Mouse (Mus musculus): Measurements from ENCODE around the gene Amt.
"Not testable (repeated sequence)": the region's sequence is repeated elsewhere in the genome, so short reads cannot be mapped to it uniquely, and the experiment has no call there.

The Amt gene

DNA sequence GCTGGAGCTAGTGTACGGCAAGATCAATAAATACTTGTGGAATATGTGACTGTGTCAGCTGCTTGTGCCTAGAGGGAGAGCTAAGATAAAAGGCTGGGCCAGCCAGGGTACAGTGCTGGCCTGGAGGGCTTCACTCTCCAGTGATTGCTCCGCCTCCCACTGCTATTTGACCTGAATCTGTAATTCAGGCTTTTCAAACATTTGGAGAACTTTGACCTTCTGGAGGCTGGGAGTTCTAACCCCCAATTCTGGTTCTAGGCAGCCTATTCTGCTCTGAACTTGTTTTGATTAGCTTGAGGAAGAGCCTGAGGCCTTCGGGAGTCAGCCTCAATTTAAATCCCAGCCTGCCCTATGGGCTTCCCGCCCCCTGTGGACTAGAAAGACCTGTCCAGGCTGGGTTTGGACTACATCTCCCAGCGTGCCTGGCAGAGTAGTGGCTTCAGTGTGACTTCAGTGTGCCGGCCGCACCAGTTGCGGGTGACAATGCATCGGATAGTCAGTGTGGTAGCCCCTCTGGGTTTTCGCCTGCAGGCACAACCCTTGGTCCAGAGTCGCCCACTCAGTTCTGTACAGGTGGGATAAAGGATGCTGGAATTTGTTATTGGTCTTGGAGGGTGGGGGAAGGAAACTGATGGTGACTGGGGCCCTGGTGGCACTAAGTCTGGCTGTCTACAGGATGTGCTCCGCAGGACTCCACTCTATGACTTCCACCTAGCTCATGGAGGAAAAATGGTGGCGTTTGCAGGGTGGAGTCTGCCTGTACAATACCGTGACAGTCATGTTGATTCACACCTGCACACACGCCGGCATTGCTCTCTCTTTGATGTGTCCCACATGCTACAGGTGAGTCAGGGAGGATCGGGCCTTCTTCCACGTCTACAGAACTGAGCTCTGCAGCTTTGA is at the start of gene Amt:
Gene Amt (plus strand): TSS at position 401 of the 903 bp plus-strand sequence.
- peak; percentile 54 for DNase-seq

DNA sequence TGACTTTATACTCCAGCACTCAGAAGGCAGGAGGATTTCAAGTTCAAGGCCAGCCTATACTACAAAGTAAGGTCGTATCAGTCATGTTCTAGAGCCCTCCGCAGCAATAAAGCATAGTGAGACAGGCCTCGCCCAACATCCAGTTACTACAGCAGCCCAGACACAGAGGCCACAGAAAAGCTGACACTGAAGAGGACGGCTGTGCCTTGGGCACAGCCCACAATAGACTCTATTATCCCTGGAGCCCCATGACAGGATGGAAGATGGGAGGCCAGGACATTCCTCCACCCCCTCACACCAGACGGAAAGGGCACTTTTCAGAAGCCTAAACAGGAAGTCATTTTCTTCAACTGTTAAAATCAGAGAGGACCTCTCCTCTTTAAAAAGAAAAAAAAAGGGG is 47.7 kb upstream of the Amt start:
- no peak for DNase-seq

DNA sequence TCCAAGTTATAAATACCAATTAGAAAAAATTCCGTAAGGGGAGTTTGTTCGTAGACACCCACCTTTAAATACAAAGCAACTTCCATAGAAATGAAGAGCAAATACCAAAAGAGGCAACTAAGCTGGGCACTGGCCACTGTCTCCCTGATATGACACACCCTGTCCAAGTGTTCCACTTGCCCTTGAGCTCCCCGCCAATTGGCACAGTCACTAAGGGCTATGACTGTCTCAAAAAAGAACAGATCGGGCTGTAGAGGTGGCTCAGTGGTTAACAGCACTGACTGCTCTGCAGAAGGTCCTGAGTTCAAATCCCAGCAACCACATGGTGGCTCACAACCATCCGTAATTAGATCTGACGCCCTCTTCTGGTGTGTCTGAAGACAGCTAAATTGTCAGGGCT is 44.8 kb upstream of the Amt start:
- no peak for DNase-seq

DNA sequence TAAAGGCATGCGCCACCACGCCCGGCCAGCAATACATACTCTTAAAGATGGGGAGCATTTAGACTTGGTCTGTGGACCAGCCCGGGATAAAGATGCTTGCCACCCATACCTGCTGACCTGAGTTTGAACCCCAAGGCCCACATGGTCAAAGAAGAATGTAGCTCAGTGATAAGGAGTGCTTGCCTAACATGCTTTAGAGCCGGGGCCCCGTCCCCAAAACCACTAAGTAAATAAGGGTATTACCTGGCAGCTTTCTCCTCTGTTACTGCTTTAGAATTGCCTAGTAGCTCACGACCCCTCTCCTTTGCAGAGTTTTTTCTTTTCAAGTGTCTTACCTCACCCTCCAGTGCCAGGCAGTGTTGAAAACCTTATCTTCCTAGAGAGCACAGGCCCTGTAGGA is 43.9 kb upstream of the Amt start:
- DNase-seq, result no peak

DNA sequence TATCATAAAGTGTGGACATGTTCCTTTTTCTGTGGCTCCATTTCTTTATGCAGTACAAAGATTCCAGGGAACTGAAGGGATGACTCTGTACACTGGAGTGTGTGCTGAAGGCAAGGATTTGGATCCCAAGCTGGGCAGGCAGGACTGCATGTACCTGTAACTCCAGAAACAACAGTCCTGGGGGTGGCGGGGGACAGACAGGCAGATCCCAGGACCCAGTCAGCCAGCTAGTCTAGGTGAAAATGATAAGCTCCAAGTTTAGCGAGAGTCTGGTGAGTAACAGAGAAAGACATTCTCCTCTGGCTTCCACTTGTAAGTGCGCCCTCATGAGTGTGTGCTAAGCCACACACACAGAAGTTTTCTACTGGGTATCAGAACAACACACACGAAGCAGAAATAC is 36.1 kb upstream of the Amt start:
- no peak for DNase-seq

DNA sequence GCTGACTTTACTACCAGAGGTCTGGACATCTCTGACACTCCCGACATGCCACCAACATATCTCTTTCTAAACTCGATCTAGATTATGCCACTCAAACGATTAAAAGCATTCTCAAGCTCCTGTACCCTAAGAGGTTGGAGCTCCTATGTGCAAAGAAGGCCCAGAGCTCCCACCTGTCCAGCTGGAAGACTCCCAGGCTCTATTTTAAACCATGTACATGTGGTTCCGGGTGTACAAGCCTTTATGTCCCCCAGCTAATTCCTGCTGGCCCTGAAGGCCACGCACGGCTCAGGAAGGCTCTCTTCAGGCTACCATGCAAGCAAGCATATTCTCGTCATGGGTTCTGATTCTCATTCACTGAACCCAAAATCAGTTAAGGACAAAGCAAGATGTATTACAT is 34.8 kb upstream of the Amt start:
- DNase-seq, result no peak

DNA sequence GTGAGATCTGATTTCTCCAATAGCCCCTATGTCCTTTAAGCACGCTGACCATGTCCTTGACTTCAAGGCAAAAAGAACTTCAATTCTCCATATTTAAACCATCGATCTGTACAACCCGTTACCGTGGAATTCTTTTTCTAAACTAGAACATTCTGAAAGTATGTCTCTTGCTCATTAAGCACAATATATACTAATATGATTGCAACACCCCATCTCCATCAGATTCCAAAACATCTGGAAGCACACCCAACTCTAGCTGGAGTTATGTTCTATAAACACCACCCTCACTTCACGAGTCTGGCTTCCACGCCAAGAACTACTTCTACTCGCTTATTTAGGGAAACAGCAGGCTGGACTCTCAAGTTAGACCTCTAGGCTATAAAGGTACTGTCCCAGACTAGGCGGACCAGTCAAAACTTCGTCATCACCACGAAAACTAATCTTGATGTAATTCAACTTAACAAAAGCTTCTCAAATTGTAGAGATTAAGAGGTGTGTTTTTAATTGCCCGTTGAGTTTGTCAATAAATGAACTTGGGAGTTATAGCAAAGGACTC is 34.1 kb upstream of the Amt start:
- DNase-seq, result no peak

DNA sequence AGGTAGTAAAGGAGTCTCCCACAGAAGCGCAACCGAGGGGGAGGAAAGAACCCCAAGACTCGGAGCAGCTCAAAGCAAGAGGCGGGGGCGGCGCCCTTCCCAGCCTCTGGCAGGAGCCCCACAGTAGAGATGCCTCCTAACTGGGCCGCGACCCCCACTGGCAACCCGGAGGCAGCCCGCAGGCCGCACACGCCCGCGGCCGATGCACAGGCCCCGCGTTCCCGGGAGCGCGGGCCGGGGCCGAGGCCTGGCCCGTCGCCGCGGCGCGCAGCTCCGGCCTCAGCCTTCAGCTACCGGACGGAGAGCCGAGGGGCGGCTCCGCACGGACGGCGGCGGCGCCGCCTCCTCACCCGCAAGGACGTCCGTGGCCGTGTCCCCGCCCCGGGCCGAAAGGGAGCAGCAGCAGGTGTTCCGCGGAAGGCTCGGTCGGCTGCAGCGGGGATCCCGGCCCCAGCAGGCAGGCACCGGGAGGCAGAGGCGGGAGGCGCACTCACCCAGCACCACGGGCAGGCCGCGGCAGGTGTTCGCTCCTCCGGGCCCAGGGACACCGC is 33.4 kb upstream of the Amt start:
- DNase-seq, result no peak

DNA sequence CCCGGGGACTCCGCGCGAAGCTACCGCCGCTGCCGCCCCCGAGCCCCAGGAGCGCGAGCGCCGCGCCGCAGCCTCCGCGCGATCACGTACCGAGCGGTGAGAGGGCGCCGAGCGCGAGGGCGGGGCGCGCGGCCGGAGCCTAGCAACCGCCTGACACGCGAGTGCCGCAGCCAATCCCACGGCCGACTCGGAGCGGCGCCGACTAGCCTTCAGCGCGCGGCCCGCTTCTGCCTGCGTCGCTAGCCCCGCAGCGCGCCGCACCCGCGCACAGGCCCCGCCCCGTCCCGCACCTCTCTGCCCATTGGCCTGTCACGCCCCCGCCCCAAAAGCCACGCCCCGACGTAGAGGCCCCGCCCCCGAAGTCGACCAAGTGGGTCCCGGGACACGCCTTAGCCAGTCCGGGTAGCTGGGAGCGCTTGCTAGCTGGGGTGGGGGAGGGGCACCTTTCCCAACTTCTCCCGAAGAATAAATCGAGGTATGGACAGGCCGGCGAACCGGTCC is 32.9 kb upstream of the Amt start, which contains the start of gene Dag1:
Gene Dag1 (minus strand): TSS at position 269 of the 501 bp plus-strand sequence.
- DNase-seq, result peak; percentile 99

DNA sequence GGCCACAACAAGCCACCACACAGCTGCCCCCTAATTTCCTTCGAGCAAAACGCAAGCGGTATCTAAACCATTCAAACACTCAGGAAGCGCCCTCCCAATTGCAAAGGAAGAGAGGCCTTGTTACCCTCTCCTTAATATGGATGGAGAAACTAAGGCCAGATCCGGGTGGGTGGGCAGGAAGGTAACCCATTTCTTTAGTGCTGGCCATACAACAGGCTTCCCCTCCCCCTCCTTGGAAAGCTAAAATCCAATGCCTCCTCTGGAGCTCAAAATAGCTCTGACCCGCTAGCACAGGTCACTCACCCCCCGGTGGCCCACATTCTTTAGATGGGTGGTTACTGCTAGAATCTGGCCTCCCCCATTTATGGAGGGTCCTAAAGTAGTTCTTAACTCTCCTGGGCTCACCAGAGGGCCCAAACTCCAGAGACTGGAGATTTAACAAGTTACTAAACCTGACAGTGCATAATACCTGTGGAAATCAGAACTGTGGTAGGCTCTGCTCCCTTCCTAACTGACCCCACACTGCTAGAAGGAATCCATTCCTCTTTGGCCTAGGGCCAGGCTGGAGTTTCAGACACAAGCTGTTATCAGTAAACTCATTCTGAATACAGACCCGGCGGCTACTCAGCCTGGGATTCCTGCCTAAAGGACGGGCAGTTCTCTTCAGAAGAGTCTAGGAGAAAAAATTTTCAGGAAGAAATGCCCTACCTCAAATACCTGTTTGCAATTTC is 32.3 kb upstream of the Amt start:
- peak; percentile 61 for DNase-seq

DNA sequence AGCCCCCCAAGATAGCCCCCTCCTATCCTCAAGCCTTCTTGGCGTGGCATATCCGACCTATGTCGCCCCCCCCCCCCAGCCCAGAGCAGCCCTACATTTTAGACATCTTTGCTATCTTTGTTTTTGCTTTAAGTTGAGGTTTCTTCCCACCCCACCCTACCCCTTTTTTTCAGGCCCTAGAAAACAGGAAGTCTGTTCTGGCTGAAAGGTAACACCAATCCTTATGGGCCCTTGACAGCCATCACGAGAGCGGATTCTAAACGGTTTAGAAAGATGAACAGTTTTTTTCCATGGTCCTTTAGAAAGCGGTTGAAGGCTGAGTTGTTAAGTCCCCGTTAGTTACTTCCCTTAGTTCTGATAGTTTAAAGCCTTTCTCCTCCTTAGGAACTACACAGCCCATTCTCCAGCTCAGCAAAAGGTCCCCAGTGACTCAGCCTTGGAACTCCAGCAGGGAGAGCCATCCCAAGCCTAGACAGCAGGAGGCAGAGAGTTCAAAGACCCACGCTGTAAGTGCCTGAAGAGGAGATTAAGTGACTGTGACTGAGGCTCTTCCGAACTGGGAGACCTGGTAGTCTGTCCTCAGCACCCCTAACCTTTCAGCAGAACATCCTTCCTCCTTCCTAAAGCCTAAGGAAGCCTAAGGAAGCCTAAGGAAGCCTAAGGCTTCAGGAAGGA is 30.3 kb upstream of the Amt start:
- DNase-seq, result no peak

DNA sequence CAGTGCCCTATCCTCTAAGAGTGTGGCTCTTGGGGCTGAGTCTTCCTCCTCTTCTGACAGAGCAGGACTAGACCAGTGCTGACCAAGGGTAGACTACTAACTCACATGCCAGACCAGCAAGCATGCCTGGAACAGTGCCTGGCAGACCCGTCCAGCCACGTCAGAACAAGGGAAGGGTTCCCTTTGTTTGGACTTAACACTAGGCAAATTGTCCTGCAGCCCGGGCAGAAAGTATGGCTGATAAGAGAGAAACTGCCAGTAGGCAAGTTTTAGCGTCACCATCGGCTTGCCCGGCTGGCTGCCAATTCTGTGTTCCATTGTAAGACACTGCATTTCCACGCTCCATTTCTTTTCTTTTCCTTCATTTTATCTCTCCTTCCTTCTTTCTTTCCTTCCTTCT is 29.0 kb upstream of the Amt start:
- no peak for DNase-seq

DNA sequence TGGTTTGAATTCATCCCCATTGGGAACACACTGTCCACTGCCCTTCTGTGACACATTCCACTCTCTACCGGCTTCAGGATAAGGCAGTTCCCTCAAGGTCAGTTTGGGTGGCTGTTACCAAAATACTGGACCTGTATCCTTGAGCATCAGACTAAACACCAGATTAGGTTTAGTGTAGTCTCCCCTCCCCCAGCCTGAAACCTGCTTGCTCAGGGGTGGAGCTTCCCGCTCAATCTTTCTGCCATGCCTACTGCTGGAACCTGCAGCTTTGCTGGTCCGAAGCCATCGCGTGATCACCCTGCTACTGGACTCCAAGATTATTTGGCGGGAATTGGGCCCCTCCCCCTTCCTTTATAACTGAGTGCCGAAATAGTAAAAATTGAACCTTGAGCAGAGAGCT is 28.0 kb upstream of the Amt start:
- DNase-seq, result not testable (repeated sequence)

DNA sequence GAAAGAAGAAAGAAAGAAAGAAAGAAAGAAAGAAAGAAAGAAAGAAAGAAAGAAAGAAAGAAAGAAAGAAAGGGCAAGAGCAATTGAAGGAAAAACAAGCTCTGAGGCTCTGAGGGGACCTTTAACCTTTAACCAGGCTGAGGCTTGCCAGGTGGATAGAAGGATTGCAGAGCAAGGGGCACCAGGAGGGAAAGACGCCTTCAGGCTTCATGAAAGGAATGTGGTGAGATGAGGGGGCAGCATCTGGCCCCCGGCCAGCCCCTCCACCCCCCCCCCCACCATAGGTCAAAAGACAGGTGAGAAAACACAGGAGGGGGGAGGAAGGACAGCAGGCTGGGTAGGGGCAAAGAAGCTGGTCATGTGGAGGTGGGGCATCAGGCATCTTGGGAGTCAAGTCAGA is 24.7 kb upstream of the Amt start:
- DNase-seq, result no peak

DNA sequence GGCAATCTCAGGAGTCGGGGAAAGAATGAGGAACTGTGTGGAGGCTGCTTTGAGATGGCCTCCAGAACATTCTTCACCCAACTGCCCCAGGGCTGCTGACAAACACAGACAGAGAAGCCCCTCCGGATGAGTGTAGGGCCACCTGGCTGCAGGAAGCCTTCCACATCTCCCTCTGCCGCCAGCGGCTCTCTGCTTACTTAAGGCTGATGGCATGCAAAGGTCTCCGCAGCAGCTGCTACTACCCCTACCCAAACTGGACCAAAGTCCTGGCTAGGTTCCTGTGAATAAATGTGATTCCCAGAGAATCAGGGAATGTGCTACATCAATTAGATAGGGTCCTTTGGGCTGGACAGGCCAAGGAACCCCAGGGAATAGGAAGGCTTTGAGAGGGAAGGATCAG is 24.0 kb upstream of the Amt start:
- DNase-seq, result no peak

DNA sequence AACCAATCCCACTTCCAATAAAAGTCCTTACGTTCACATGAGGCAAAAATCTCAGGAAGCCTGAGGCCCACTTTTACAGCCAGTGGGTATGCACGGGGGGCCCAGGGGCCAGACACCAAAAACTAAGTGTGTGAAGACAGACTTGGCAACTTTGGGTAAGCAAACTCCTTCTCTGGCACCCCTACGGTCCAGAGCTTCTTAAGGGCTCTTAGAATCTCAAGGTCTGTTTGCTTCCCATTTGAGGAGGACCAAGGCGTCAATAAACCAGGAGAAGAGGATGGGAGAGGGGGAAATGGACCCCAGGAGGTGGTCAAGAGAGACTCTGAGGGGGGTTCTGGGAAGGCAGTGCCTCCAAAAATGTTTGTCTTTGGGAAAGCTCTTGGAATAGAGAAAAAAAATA is 23.2 kb upstream of the Amt start:
- DNase-seq, result no peak

DNA sequence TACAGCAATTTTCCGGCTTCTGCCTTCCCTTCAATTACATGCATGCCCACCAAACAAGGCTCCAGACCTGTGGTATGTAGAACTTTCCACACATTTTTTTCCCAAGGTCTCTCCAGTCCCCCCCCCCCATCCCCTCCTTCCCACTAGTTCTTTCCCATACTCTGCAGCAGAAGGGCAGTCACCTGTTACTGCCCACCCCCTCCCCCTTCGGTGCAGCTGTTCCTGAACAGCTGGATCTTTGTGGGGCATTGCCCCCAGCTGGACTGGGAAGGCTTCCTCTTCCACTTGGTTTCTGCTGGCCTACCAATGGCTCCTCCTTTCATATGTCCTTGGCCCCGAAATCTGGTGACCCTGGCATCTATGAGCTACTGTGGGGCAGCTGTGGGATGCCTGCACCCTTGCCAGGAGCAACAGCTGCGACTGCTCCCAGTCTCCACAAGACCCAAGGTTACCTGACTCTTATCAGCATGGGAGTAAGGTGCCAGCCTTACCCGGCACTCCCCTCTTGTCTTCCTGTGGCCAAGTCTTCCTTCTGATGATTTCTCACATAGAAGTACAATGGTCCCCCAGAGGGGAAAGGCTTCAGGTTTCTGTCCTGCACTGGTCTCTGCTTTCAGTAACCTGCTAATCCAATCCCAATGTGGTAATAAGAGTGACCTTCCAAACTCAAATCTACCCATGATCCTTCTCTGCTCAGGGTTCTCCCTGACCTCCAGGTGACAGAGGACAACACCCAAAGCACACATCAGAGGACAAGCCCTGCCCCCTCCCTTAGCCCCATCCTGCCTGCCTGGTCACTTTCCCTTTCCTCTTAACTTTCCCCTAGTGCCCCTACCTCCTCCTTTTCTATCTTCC is 21.9 kb upstream of the Amt start:
- no peak for DNase-seq

DNA sequence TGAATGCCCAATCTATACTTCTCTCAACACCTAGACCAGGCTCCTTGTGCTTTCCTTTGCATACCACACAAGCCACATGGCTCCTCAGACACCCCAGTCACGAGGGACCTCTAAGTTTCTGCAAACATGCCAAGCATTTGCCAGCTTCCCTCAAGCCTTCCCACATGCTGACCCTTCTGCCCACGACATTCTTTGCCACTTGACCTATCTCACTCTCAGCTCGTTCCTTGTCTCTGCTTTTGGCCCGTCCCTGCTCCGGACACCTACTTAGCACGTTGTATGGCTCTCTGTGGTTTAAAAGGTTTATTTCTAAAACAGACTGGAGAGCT is 21.4 kb upstream of the Amt start:
- DNase-seq, result no peak

DNA sequence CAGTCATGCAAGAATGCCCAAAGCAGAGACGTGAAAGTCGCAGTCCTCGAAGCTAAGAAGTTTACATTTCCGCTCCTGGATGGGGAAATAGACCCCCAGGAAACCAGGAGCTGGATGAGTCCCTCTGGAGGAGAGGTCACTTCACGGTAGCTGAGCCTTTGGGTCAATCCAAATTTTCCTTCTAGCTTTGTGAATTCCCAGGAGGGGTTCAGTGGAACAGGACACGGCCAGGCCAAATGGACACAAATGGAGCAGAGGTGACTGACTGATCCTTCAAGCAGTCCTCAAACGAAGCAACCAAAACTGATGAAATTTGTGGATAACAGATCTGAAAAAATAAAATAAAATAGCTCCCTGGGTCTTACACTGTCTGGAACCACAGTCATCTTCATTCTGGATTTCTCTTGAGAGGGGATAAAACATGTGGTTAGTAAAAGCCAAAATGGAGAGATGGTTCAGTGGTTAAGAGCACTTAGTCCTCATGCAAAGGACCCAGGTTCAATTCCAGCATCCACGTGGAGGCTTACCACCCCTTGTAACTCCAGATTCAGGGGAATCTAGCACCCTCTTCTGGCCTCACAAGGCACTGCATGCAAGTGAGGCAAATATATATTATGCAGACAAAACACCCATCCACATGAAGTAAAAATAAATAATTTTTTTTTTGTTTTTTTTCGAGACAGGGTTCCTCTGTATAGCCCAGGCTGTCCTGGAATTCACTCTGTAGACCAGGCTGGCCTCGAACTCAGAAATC is 17.8 kb upstream of the Amt start:
- DNase-seq, result no peak

DNA sequence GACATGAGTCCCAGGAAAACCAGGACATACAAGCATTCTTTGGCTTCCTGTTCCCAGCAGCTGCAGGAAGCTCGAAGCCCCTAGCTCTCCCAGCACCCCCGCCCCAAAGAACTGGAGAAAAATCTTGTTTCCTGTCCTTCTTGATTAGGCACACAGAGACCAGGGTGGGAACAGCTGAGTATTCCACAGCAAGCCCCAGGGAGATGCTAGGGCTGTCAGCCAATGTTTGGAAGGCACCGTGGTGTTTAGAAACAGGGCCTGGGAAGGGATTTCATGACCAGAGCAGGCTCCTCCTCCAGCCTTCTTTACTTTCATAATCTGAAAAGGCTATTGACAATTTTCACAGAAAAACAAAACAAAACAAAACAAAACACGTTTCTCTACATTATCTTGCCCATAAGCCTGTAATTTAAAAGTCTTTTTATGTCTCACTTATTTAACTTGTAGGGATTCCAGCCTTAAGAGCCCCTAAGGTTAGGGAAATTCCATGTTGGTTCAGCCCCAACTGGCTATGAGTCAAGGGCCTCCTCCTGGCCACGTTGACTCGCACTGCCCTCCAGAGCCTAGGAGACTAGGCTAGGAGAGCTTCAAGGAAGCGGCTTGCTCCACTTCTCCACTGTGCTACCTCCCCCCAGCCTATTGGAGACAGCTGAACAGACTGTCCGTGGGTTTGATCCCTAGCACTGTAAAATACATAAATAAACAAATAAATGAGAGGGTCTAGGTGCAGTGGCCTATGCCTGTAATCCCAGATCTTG is 16.4 kb upstream of the Amt start:
- DNase-seq, result no peak

All from cerebellum, adult 11-12 months (tissue).